Mouse (Mus musculus) embryonic facial prominence, embryonic 12.5 days (tissue): ENCODE results near the gene Gstz1. TPM values are rescaled to one million over a fixed set of nuclear protein-coding genes. Genes with fewer than 3 reads are reported as not detected.

Experiments used
- ATAC-seq: fragments of 200-750 bp; cut with Nextera tagmentation; 2 replicates; pipeline ENCODE4 v1.8.0; 2017; ENCODE audit not compliant: insufficient number of reproducible peaks, insufficient read depth, low FRiP score, low TSS enrichment
- H3K27ac ChIP-seq: fragments of 300-500 bp; sonication (generic); 2 replicates; pipeline ENCODE4 v1.5.1; 2016; ENCODE audit warnings: mild to moderate bottlenecking
- H3K27me3 ChIP-seq: fragments of 300-500 bp; sonication (generic); 2 replicates; pipeline ENCODE4 v1.6.1; 2016; ENCODE audit warnings: mild to moderate bottlenecking, moderate library complexity
- H3K36me3 ChIP-seq: fragments of 300-500 bp; sonication (generic); 2 replicates; pipeline ENCODE4 v1.6.1; 2016; ENCODE audit warnings: mild to moderate bottlenecking
- H3K4me1 ChIP-seq: fragments of 300-500 bp; sonication (generic); 2 replicates; pipeline ENCODE4 v1.6.1; 2016
- H3K4me2 ChIP-seq: fragments of 300-500 bp; sonication (generic); replicated peaks from 2 replicates; pipeline ENCODE4 v1.6.1; 2016; ENCODE audit warnings: mild to moderate bottlenecking, moderate library complexity
- H3K4me3 ChIP-seq: fragments of 300-500 bp; sonication (generic); 2 replicates; pipeline ENCODE4 v1.5.1; 2016; ENCODE audit warnings: mild to moderate bottlenecking
- H3K9ac ChIP-seq: fragments of 300-500 bp; sonication (generic); 2 replicates; pipeline ENCODE4 v1.6.1; 2016; ENCODE audit warnings: mild to moderate bottlenecking, moderate library complexity
- H3K9me3 ChIP-seq: fragments of 300-500 bp; sonication (generic); 2 replicates; pipeline ENCODE4 v1.6.1; 2016; ENCODE audit warnings: mild to moderate bottlenecking, moderate library complexity
- WGBS: fragments of 180-500 bp; shearing (Covaris S2); methylation state at CpG from one replicate; pipeline ENCODE4 v1.1.7; 2016; 5-methylcytosine and 5-hydroxymethylcytosine counted together
- polyA plus RNA-seq: library from polyadenylated mRNA; unstranded; fragments of >200 nt; fragmentation: Nextera tagmentation; extraction: Ambion mirVana; gene quantifications from 2 replicates; pipeline ENCODE4 v1.2.1, GENCODE M21; 2016

Gstz1 gene
- polyA plus RNA-seq: 29.5 and 32.5 TPM in 2 replicates

- no peaks in the 10 kb centered on the region for H3K9me3 ChIP-seq
- no peaks in the 10 kb centered on the region for H3K27me3 ChIP-seq
- peaks cover 15% of the 10 kb centered on the region for H3K4me1 ChIP-seq
- H3K4me3 ChIP-seq: peak within 1 kb of the TSS; percentile 76
- H3K36me3 ChIP-seq: 0 out of 2 replicates have a peak, but pooled peaks cover 7% of the 10 kb centered on the region
- H3K9ac ChIP-seq: peak within 1 kb of the TSS; percentile 58
- H3K27ac ChIP-seq: peak within 1 kb of the TSS; percentile 96
- peak within 1 kb of the TSS; percentile 66 for H3K4me2 ChIP-seq
- under 1% methylated on average over 27 of the region's 27 CpGs for WGBS
- ATAC-seq: peak; percentile 80
Observed at GRCm38 (mm10) chr12:87146966-87147365, at the start of gene Gstz1. Gene Gstz1 (plus strand): TSS chr12:87147165.

GRCm38 (mm10) chr12:87100331-87100730 lies 46.6 kb upstream of the Gstz1 start:
- Histone ChIP-seq H3K36me3 (no peaks in the 10 kb centered on the region), H3K4me1 (peaks cover 9% of the 10 kb centered on the region), H3K27me3 (peaks cover 44% of the 10 kb centered on the region), H3K9ac (no peak overlapping the region), H3K27ac (no peak overlapping the region), H3K4me2 (no peak overlapping the region), H3K4me3 (no peak overlapping the region), H3K9me3 (no peaks in the 10 kb centered on the region)
- WGBS: 76% methylated on average over 4 of the region's 4 CpGs
- ATAC-seq: no peak

DNA sequence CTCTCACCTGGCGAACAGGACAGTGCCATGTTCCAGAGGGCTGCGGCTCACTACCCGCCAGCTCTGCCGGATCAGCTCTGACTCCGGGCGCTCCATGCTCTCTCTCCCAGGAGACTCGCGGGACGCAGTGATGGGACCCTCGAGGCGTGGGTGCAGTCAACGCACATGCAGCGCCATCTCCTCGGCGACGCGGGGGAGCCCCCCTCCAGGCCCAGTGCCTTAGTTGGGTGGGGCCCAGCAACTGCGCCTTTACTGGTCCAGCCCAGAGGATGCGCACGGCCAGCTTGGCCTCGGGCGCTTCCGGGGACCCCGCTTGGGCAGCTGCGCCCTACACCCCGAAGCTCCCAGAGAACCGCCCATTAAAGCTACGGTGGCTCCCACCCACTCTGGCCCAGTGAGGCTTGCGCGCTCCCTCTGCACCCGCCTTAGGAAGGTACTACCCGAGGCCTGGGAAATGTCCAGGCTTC lies 44.8 kb upstream of the Gstz1 start, which contains the start of gene Ngb:
Gene Ngb (minus strand): TSS at position 375 of the 467 bp plus-strand sequence.
- peak within 1 kb of the TSS; percentile 31 for H3K4me3 ChIP-seq
- 3% methylated on average over 32 of the region's 32 CpGs for WGBS
- H3K9ac ChIP-seq: peak within 1 kb of the TSS; percentile 42
- H3K4me2 ChIP-seq: peak within 1 kb of the TSS; percentile 64
- H3K36me3 ChIP-seq: no peaks in the 10 kb centered on the region
- H3K4me1 ChIP-seq: peaks cover 9% of the 10 kb centered on the region
- no peaks in the 10 kb centered on the region for H3K9me3 ChIP-seq
- no peak within 1 kb of the TSS for H3K27ac ChIP-seq
- H3K27me3 ChIP-seq: peaks cover 44% of the 10 kb centered on the region
- 0 out of 2 replicates have a peak, but pooled peaks have one; percentile 37 for ATAC-seq

- ATAC-seq: no peak
Observed at GRCm38 (mm10) chr12:87103471-87103870, 43.5 kb upstream of the Gstz1 start.

DNA sequence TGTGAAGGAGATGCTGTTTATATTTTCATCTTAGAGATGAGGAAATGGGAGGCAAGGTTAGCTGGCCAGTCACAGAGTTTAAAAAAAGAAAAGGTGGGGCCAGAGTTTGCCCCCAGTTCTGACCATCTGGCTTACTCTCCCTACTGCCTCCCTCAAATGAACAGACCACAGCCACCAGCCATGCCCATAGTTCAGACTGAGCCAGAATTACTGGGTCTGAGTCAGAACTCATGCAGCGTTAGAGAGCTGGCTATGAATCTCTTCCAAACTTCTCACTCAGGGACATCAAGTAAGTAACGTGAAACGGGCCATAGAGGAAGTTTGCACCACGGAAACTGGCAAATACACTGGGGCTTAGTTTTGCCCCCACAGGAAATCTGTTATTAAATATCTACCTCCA lies 42.2 kb upstream of the Gstz1 start:
- no peak overlapping the region for H3K4me2 ChIP-seq
- no peak overlapping the region for H3K27ac ChIP-seq
- H3K9ac ChIP-seq: no peak overlapping the region
- 76% methylated on average over 4 of the region's 4 CpGs for WGBS
- H3K36me3 ChIP-seq: peaks cover 15% of the 10 kb centered on the region
- ATAC-seq: no peak
- H3K4me1 ChIP-seq: peaks cover 9% of the 10 kb centered on the region
- peaks cover 41% of the 10 kb centered on the region for H3K27me3 ChIP-seq
- H3K9me3 ChIP-seq: no peaks in the 10 kb centered on the region
- no peak overlapping the region for H3K4me3 ChIP-seq

More at GRCm38 (mm10) chr12:87103471-87103870, 43.5 kb upstream of the Gstz1 start:
- Histone ChIP-seq H3K27ac (no peak overlapping the region), H3K9ac (no peak overlapping the region), H3K9me3 (no peaks in the 10 kb centered on the region), H3K36me3 (peaks cover 3% of the 10 kb centered on the region; the same call in 1 of the 2 replicates), H3K4me2 (no peak overlapping the region), H3K27me3 (peaks cover 42% of the 10 kb centered on the region), H3K4me1 (peaks cover 9% of the 10 kb centered on the region), H3K4me3 (no peak overlapping the region)
- 87% methylated on average over 4 of the region's 4 CpGs for WGBS

DNA sequence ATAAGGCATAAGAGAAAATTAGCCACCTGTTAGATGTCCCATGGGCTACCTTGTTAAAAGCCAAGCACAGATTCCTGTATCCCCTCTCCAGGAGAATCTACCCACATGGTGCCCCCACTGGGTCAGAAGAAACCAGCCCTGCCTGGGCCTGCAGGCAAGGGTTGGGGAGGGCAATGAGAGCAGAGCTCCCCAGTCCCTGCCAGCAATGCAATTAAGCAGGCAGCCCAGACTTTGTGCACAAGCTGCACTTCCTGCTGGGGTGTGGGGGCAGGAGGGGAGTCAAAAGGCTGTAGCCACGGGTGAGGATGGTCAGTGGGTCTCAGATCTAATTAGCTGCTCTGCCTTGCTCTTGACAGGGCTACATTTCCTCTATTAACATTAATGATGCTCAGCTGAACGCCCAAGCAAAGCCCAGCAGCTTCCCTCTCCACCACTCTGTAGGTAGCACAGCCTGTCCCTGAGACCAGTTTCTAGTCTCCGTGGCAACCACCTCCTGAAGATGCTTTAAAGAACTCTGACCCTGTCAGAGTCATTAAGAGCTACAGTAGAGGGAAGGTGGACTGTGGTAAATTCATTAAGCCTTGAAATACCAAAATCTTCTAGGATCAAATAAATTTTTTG lies 39.5 kb upstream of the Gstz1 start:
- Histone ChIP-seq H3K27me3 (peaks cover 14% of the 10 kb centered on the region), H3K4me1 (no peaks in the 10 kb centered on the region), H3K27ac (no peak overlapping the region), H3K4me3 (no peak overlapping the region), H3K4me2 (no peak overlapping the region), H3K9ac (no peak overlapping the region), H3K9me3 (no peaks in the 10 kb centered on the region), H3K36me3 (peaks cover 26% of the 10 kb centered on the region)
- 0 out of 2 replicates have a peak, but pooled peaks have one; percentile 26 for ATAC-seq
- 36% methylated on average over 3 of the region's 3 CpGs for WGBS

- 85% methylated on average over 4 of the region's 4 CpGs for WGBS
- no peak overlapping the region for H3K27ac ChIP-seq
- H3K36me3 ChIP-seq: peaks cover 20% of the 10 kb centered on the region
- no peak overlapping the region for H3K4me2 ChIP-seq
- H3K27me3 ChIP-seq: no peaks in the 10 kb centered on the region
- no peak overlapping the region for H3K9ac ChIP-seq
- H3K4me3 ChIP-seq: no peak overlapping the region
- ATAC-seq: no peak
- no peaks in the 10 kb centered on the region for H3K9me3 ChIP-seq
- H3K4me1 ChIP-seq: no peaks in the 10 kb centered on the region
Observed at GRCm38 (mm10) chr12:87121918-87122589, 24.9 kb upstream of the Gstz1 start.

DNA sequence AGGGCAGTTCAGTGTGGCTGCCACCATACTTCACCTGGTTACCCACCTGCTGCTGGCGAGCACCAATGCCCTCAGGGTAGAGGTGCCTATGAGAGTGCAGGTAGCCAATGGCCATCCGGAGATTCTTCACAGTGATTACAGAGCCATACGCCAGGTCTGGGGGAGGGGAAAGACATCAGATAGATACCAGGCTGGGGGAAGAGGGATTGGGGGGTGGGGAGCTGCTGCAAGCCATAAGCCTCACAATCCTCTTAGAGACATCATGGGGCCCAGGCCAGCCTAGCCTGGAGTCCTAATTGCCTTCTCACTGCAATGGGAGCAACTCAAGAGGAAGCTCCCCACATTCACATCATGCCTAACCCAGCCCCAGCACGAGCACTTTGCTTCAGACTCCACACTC lies 19.7 kb upstream of the Gstz1 start:
- H3K27ac ChIP-seq: no peak overlapping the region
- H3K9me3 ChIP-seq: no peaks in the 10 kb centered on the region
- no peak overlapping the region for H3K9ac ChIP-seq
- H3K4me1 ChIP-seq: no peaks in the 10 kb centered on the region
- ATAC-seq: no peak
- H3K27me3 ChIP-seq: no peaks in the 10 kb centered on the region
- H3K4me2 ChIP-seq: no peak overlapping the region
- H3K36me3 ChIP-seq: peaks cover 15% of the 10 kb centered on the region; the same call in 1 of the 2 replicates
- H3K4me3 ChIP-seq: no peak overlapping the region
- 57% methylated on average over 4 of the region's 4 CpGs for WGBS

- peaks cover 9% of the 10 kb centered on the region; the same call in 1 of the 2 replicates for H3K36me3 ChIP-seq
Observed at GRCm38 (mm10) chr12:87130224-87130623, 16.7 kb upstream of the Gstz1 start.

DNA sequence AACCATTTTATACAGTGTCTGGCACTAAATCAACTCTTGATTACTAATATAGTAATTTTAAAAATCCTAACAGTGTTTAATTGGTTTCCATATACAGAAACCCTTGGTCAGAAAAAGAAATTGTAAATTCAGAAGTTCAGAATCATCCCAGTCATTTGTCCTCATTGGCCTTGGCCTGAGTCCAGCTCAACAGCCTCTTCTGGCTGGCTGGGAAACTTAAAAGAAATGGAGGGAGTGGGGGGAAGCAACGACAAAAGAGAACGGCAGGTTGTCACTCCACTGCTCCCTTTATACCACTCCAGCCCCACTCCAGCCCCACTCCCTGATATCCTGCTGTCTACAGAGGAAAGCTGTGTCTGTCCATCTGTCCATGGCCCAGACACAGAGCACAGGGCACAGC lies 15.8 kb upstream of the Gstz1 start:
- Histone ChIP-seq H3K9me3 (no peaks in the 10 kb centered on the region), H3K4me1 (no peaks in the 10 kb centered on the region), H3K9ac (no peak overlapping the region), H3K27ac (no peak overlapping the region), H3K36me3 (peaks cover 9% of the 10 kb centered on the region; the same call in 1 of the 2 replicates), H3K4me3 (no peak overlapping the region), H3K27me3 (no peaks in the 10 kb centered on the region), H3K4me2 (no peak overlapping the region)
- WGBS: 85% methylated on average over 2 of the region's 2 CpGs
- ATAC-seq: no peak

More at GRCm38 (mm10) chr12:87130224-87130623, 16.7 kb upstream of the Gstz1 start:
- WGBS: 93% methylated on average over 4 of the region's 4 CpGs
- no peaks in the 10 kb centered on the region for H3K9me3 ChIP-seq
- no peaks in the 10 kb centered on the region for H3K4me1 ChIP-seq
- H3K4me3 ChIP-seq: no peak overlapping the region
- no peak overlapping the region for H3K9ac ChIP-seq
- H3K27me3 ChIP-seq: no peaks in the 10 kb centered on the region
- H3K27ac ChIP-seq: no peak overlapping the region
- no peak for ATAC-seq
- no peak overlapping the region for H3K4me2 ChIP-seq

DNA sequence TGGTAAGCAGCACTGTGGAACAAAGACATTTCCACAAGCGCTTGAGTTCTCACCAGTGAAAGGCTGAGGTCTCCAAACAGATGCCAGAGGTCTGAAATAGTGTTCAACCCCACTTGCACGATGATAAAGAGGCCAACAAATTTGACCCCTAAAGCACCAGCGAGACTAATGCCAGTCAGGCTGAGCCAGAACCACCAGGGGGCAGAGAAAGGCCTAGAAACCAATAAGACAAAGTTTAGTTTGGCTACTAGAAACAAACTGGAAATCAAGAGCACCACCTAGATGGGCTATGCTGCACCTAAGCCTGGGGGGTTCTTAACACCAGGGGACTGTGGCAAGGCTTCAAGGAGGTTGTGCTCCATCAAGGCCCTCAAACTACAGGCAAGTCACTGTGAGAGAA lies 15.3 kb upstream of the Gstz1 start:
- no peak for ATAC-seq
- no peaks in the 10 kb centered on the region for H3K27me3 ChIP-seq
- 67% methylated on average over 3 of the region's 3 CpGs for WGBS
- no peak overlapping the region for H3K9ac ChIP-seq
- no peaks in the 10 kb centered on the region for H3K9me3 ChIP-seq
- H3K27ac ChIP-seq: no peak overlapping the region
- H3K36me3 ChIP-seq: peaks cover 9% of the 10 kb centered on the region; the same call in 1 of the 2 replicates
- H3K4me2 ChIP-seq: no peak overlapping the region
- no peak overlapping the region for H3K4me3 ChIP-seq
- no peaks in the 10 kb centered on the region for H3K4me1 ChIP-seq

DNA sequence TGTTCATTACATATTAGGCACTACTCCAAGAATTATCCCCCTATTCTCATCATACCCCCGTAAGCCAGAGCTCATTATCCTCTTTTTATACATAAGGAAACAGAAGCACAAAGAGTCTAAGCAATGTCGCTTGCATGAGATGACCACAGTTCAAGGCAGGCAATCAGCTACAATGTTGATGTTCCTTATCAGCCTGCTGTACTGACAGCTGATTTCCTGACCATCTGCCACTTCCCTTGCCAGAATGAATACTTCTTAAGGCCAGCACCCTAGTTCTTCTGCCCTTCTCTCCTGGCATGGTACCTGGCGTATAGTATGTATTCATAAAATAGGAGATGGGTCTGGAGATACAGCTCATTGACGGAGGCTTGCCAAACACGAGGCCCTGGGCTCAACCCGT lies 14.8 kb upstream of the Gstz1 start:
- Histone ChIP-seq H3K27me3 (no peaks in the 10 kb centered on the region), H3K27ac (no peak overlapping the region), H3K9ac (no peak overlapping the region), H3K4me3 (no peak overlapping the region), H3K9me3 (no peaks in the 10 kb centered on the region), H3K36me3 (peaks cover 9% of the 10 kb centered on the region; the same call in 1 of the 2 replicates), H3K4me2 (no peak overlapping the region), H3K4me1 (no peaks in the 10 kb centered on the region)
- no peak for ATAC-seq
- WGBS: 91% methylated on average over 6 of the region's 6 CpGs
